Mouse (Mus musculus): ENCODE measurements at regions not wholly inside any gene's neighbourhood (a gene's known extent, or its start where the extent isn't known, plus 50 kb on each side); places are given as distances from the start of the nearest gene placed in this dataset.
A peak's percentile ranks its signal among the peaks of the same experiment; 100 is the strongest.

DNA sequence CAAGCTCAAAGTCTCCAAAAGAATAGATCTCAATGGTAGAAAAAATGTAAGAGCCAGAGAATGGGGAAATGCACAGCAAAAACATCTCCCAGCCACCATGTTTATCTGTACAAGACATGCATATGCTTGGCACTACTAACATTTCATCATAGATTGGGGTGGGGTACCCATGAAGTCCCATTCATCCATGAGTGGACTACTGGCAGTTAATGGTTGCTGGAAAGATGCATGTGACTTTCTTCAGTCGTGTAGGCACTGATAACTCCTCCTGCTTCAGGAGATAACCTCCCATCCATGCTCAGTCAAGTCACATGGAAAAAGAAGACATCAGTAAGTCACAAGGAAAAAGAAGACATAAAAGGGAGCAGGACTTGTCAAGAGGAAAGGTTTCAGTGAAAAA lies 65.3 kb downstream of the Lpar4 start:
- no peak for DNase-seq (ENCODE audit: extremely low spot score, low read depth, low spot score)

DNA sequence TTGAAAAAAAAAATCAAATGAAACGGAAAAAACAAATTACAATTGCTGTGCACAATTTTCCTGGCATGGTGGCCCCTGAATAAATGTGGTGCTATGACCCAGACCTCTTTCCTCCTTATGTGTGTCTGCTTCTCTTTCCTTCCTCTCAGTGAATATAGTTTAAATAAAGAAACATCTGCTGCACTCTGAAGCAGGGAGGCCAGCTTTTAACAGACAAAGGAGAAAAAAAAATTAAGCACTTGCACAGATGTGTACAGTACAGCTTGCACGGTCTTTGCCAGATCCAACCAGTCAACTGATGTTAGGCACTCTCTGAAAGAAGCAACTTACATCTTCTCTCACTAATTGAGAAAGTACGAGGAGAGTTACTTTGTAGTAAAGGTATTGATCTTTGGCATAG lies 66.4 kb downstream of the Lpar4 start:
- no peak for DNase-seq (ENCODE audit: extremely low spot score, low read depth, low spot score)

DNA sequence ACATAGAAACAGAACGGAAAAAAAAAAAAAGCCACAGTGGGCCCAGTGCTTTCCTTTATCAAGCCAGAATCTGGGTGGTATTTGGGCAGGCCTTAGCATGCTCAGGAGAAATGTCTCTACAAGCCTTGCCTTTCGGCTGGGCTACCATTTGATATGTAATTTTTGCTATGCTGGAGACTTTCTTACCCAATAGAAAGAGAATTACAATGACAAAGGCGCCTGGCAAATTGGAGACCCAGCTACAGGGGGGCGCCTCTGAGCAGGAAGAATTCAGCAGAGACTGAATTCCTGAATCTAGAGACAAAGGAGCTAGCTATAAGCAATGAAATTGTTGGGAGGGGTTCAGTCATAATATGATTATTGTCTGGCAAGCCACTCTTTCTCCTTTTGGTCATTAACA lies 67.4 kb downstream of the Lpar4 start:
- no peak for DNase-seq (ENCODE audit: extremely low spot score, low read depth, low spot score)

DNA sequence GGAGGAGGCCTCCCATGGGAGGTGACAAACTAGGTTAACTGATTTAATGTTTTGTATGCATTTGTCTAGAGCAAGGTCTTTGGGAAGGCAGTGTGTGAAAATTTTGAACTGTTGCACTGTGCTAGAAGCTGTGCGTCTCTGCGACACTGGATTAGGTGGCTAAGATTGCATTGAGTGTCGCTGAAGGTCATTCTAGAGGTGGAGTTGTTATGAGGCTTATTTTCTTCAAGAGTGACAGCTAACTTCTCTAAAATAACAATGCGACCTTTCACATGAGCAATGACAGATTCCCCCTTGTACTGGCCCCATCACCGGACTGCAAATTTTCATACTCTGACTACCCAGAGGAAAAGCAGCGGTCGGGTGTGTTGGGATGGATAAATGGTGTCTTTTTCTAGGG lies 83.8 kb upstream of the P2ry10 start:
- DNase-seq (ENCODE audit: extremely low spot score, low read depth, low spot score) = no peak

GRCm38 (mm10) chrX:107008968-107009367 lies 79.3 kb upstream of the P2ry10 start:
- peak; percentile 33 for DNase-seq (ENCODE audit: extremely low spot score, low read depth, low spot score)

DNA sequence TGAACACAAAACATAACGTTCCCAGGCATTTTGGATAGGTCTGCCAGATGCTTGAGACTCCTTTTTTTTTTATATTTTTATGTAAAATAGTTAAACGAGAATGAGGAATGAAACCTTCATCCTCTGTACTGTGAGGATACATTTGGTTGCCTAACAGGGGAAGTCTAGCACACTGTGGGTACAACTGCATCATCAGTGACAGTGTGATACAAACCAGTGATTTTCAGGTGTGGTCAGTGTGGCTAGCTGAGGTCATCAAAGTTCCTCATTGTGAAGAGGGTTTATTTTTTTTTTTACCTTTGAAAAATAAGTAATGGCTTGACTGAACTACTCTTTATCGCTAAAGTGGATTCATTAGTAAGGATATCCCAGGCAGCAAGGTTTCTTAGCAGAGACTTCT lies 75.7 kb upstream of the P2ry10 start:
- DNase-seq (ENCODE audit: extremely low spot score, low read depth, low spot score) = no peak

DNA sequence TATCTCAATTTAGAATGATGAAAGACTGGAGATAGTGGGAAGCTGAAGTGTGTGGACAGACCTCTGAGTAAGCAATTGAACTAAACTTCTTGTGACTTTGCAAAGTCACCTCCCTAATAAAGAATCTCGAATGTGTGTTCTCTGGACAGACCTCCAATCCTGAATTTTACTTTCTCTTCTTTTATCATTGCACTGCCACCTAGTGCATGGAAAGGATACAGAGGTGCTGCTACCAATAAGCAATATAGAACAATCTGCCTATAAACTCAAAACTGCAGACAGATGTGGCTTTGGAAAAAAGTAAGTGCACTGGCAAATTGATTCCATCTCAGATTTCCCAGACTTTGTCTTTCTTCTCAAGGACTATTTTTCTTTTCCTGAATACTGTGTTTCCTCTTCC lies 73.0 kb upstream of the P2ry10 start:
- DNase-seq (ENCODE audit: extremely low spot score, low read depth, low spot score) = no peak

GRCm38 (mm10) chrX:107031726-107032125 lies 56.6 kb upstream of the P2ry10 start:
- DNase-seq (ENCODE audit: extremely low spot score, low read depth, low spot score) = no peak

GRCm38 (mm10) chrX:107038041-107038440 lies 50.3 kb upstream of the P2ry10 start:
- no peak for DNase-seq (ENCODE audit: extremely low spot score, low read depth, low spot score)

All from hindlimb bud, embryonic 11.5 days (tissue).